Mouse (Mus musculus): ENCODE measurements around the gene Prpf4.

GRCm38 (mm10) chr4:62430678-62431077 is 22.1 kb downstream of the Prpf4 start:
- TF ChIP-seq CTCF (IDR thresholded peaks at IDR 0.05; ENCODE audit: borderline replicate concordance, control insufficient read depth, extremely low read depth, insufficient read depth, low read length, poor library complexity) (no peak), POLR2A (IDR thresholded peaks at IDR 0.05; ENCODE audit: control insufficient read depth, extremely low read depth, insufficient read depth, low read length, poor library complexity) (no peak)

Data from thymus, adult 2 months (tissue).